Mouse (Mus musculus) heart, postnatal 14 days (tissue): ENCODE measurements around the gene Osbpl3. TPM values are rescaled to one million over a fixed set of nuclear protein-coding genes. Genes with fewer than 3 reads are reported as not detected.

Source experiments
- DNase-seq, 2 experiments: peaks; one replicate each; pipeline ENCODE4 v3.0.0; 2021 to 2022
- intact Hi-C: fragments of 180-260 bp; cut with DNase I; formaldehyde crosslinking; loops from one replicate; pipeline ENCODE4 v1.15.1; 2025
- total RNA-seq, 2 experiments: library from RNA; stranded (reverse); gene quantifications; 2 replicates each; pipeline ENCODE4 v1.2.3; 2021

The Osbpl3 gene
- total RNA-seq, 2 experiments from 2014 or later = 27.5 to 36.0 TPM

- intact Hi-C loops = no loop called here
- DNase-seq = no peak
Observed at GRCm38 (mm10) chr6:50413381-50413780, 42.6 kb downstream of the Osbpl3 start.

- intact Hi-C loops = no loop called here
- no peak for DNase-seq
Observed at GRCm38 (mm10) chr6:50412174-50412573, 43.8 kb downstream of the Osbpl3 start.

GRCm38 (mm10) chr6:50404698-50405097 is 51.3 kb downstream of the Osbpl3 start:
- DNase-seq = peak; percentile 34 to 60
- intact Hi-C loops = loop anchor here (5.0 kb wide), 1 partner anchor 42 kb away; no protein-coding TSS in a partner anchor

GRCm38 (mm10) chr6:50403524-50403923 is 52.5 kb downstream of the Osbpl3 start:
- no peak for DNase-seq
- intact Hi-C loops = loop anchor here (5.0 kb wide), 1 partner anchor 41 kb away; no protein-coding TSS in a partner anchor

- no peak for DNase-seq
- intact Hi-C loops = loop anchor here (5.0 kb wide), 1 partner anchor 41 kb away; no protein-coding TSS in a partner anchor
Observed at GRCm38 (mm10) chr6:50402872-50403271, 53.1 kb downstream of the Osbpl3 start.

- intact Hi-C loops = loop anchor here (5.0 kb wide), 1 partner anchor 38 kb away; no protein-coding TSS in a partner anchor
- no peak for DNase-seq
Observed at GRCm38 (mm10) chr6:50400234-50400633, 55.8 kb downstream of the Osbpl3 start.

GRCm38 (mm10) chr6:50399427-50400195 is 56.4 kb downstream of the Osbpl3 start:
- DNase-seq = no peak
- intact Hi-C loops = loop anchor here (5.0 kb wide), 1 partner anchor 37 kb away; no protein-coding TSS in a partner anchor

- DNase-seq = no peak
- intact Hi-C loops = no loop called here
Observed at GRCm38 (mm10) chr6:50398324-50398723, 57.7 kb downstream of the Osbpl3 start.

- intact Hi-C loops = no loop called here
- DNase-seq = no peak
Observed at GRCm38 (mm10) chr6:50397116-50397515, 58.9 kb downstream of the Osbpl3 start.

GRCm38 (mm10) chr6:50395641-50396312 is 60.2 kb downstream of the Osbpl3 start:
- intact Hi-C loops = no loop called here
- DNase-seq = no peak

GRCm38 (mm10) chr6:50394432-50394831 is 61.6 kb downstream of the Osbpl3 start:
- no peak for DNase-seq
- intact Hi-C loops = no loop called here

- no peak for DNase-seq
- intact Hi-C loops = no loop called here
Observed at GRCm38 (mm10) chr6:50393960-50394359, 62.0 kb downstream of the Osbpl3 start.

- no peak for DNase-seq
- intact Hi-C loops = no loop called here
Observed at GRCm38 (mm10) chr6:50391951-50392350, 64.0 kb downstream of the Osbpl3 start.

- DNase-seq = no peak
- intact Hi-C loops = no loop called here
Observed at GRCm38 (mm10) chr6:50390313-50390712, 65.7 kb downstream of the Osbpl3 start.

GRCm38 (mm10) chr6:50387629-50388028 is 68.4 kb downstream of the Osbpl3 start:
- intact Hi-C loops = no loop called here
- DNase-seq = no peak

GRCm38 (mm10) chr6:50386497-50386896 is 69.5 kb downstream of the Osbpl3 start:
- intact Hi-C loops = no loop called here

GRCm38 (mm10) chr6:50385451-50386013 is 70.5 kb downstream of the Osbpl3 start:
- DNase-seq = no peak
- intact Hi-C loops = loop anchor here (2.0 kb wide), 1 partner anchor 69 kb away; no protein-coding TSS in a partner anchor

More at GRCm38 (mm10) chr6:50386497-50386896, 69.5 kb downstream of the Osbpl3 start:
- no peak for DNase-seq

GRCm38 (mm10) chr6:50382711-50383110 is 73.3 kb downstream of the Osbpl3 start:
- intact Hi-C loops = no loop called here

GRCm38 (mm10) chr6:50382196-50382595 is 73.8 kb downstream of the Osbpl3 start:
- DNase-seq = no peak
- intact Hi-C loops = no loop called here

More at GRCm38 (mm10) chr6:50382711-50383110, 73.3 kb downstream of the Osbpl3 start:
- DNase-seq = no peak

GRCm38 (mm10) chr6:50381504-50382091 is 74.4 kb downstream of the Osbpl3 start:
- intact Hi-C loops = no loop called here
- no peak for DNase-seq

- intact Hi-C loops = no loop called here
- no peak for DNase-seq
Observed at GRCm38 (mm10) chr6:50379740-50380139, 76.3 kb downstream of the Osbpl3 start.
